Mouse (Mus musculus): ENCODE measurements at regions not wholly inside any gene's neighbourhood (a gene's known extent, or its start where the extent isn't known, plus 50 kb on each side); places are given as distances from the start of the nearest gene placed in this dataset.

GRCm38 (mm10) chr15:59171120-59171519, 282.0 kb downstream of the Gm49356 start:
- ATAC-seq: no peak

GRCm38 (mm10) chr15:59173452-59174245, 284.6 kb downstream of the Gm49356 start:
- ATAC-seq: no peak

- ATAC-seq: no peak
Measured at GRCm38 (mm10) chr15:59174246-59174751, 285.2 kb downstream of the Gm49356 start.

GRCm38 (mm10) chr15:59174893-59175531, 285.9 kb downstream of the Gm49356 start:
- ATAC-seq: no peak

- no peak for ATAC-seq
Measured at GRCm38 (mm10) chr15:59180076-59180475, 291.0 kb downstream of the Gm49356 start.

GRCm38 (mm10) chr15:59184461-59184860, 295.4 kb downstream of the Gm49356 start:
- no peak for ATAC-seq

GRCm38 (mm10) chr15:59187566-59187965, 298.5 kb downstream of the Gm49356 start:
- ATAC-seq: no peak

- no peak for ATAC-seq
Measured at GRCm38 (mm10) chr15:59188371-59188770, 299.3 kb downstream of the Gm49356 start.

GRCm38 (mm10) chr15:59190511-59190910, 301.4 kb downstream of the Gm49356 start:
- ATAC-seq: no peak

GRCm38 (mm10) chr15:59194421-59194820, 305.3 kb downstream of the Gm49356 start:
- ATAC-seq: no peak

- ATAC-seq: no peak
Measured at GRCm38 (mm10) chr15:59196351-59196750, 307.3 kb downstream of the Gm49356 start.

- ATAC-seq: no peak
Measured at GRCm38 (mm10) chr15:59197455-59198391, 308.6 kb downstream of the Gm49356 start.

- ATAC-seq: no peak
Measured at GRCm38 (mm10) chr15:59201386-59201785, 312.3 kb downstream of the Gm49356 start.

- no peak for ATAC-seq
Measured at GRCm38 (mm10) chr15:59201894-59202670, 313.0 kb downstream of the Gm49356 start.

- no peak for ATAC-seq
Measured at GRCm38 (mm10) chr15:59203097-59203849, 314.2 kb downstream of the Gm49356 start.

GRCm38 (mm10) chr15:59203850-59204625, 314.9 kb downstream of the Gm49356 start:
- no peak for ATAC-seq

GRCm38 (mm10) chr15:59205091-59205490, 316.0 kb downstream of the Gm49356 start:
- no peak for ATAC-seq

GRCm38 (mm10) chr15:59205544-59205943, 316.4 kb downstream of the Gm49356 start:
- no peak for ATAC-seq

GRCm38 (mm10) chr15:59206636-59207035, 317.5 kb downstream of the Gm49356 start:
- no peak for ATAC-seq

GRCm38 (mm10) chr15:59207976-59208375, 318.9 kb downstream of the Gm49356 start:
- ATAC-seq: no peak

Measured in activated CD4-positive, CD25-positive, alpha-beta regulatory T cell, adult 4 months (primary cell).